Mouse (Mus musculus): ENCODE data around the gene Ahrr. TPM values are rescaled to one million over a fixed set of nuclear protein-coding genes. Genes with fewer than 3 reads are reported as not detected.

The Ahrr gene
- total RNA-seq, 2 experiments from 2014 or later = 0.78 to 1.6 TPM

- DNase-seq (ENCODE audit: low spot score in 2 of 2) = no peak
- intact Hi-C loops (cut with DNase I) = no loop called here
Observed at GRCm38 (mm10) chr13:74246494-74246893, 45.6 kb downstream of the Ahrr start.

- intact Hi-C loops (cut with DNase I) = no loop called here
- no peak for DNase-seq (ENCODE audit: low spot score in 2 of 2)
Observed at GRCm38 (mm10) chr13:74245899-74246231, 46.3 kb downstream of the Ahrr start.

DNA sequence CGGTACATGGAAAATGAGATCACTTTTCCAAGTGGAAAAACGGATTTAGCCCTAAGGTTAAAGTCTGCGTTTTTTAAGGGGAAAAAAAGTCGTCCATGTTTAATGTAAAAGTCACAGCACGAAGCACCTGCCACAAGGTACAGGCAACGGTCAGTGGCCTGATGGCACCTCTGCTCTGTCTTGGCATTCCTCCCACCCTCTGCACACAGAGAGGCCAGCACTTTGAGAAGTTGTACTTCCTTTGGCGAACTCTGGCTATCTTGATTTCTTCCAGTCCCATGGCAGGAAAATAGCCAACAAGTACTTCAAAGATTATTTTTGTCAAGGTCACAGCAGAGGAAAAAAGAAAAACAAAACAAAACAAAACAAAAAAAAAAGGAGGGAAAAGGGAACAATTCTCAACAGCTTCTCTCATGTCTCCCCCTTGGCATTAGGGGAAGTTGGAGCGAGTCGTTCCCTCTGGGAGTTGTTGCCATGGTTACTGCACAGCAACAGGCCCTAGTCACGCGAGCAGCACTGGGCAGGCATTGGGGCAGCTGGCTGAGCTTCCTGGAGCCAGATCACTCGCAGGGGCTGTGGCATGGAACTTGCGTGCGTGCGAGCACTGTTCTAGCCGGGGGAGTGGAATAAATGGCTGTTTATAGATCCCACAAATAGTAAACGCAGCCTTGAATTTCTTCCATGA lies 46.8 kb downstream of the Ahrr start:
- DNase-seq (ENCODE audit: low spot score in 2 of 2) = peak; percentile 68 to 80
- intact Hi-C loops (cut with DNase I) = no loop called here

DNA sequence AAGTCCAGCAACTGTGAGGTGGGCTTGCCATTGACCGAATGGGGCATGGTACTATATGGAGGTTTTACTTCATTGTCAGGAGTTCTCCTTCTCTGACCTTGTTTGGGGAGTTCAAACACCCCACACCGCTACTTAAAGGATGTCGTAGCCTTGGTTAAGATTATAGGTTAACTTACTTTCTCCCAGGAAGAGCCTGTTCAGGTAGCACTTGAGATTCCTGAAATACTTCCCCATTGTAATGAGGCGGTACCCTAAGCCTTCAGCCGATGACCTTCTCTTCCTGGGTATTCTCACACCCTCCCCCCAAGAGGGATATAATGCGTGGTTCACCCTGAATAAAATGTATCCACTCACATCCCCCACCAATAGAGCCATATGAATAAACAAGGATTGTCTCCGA lies 54.6 kb downstream of the Ahrr start:
- no peak for DNase-seq (ENCODE audit: low spot score in 2 of 2)
- intact Hi-C loops (cut with DNase I) = no loop called here

GRCm38 (mm10) chr13:74220659-74221058 lies 71.5 kb downstream of the Ahrr start:
- intact Hi-C loops (cut with DNase I) = no loop called here
- DNase-seq (ENCODE audit: low spot score in 2 of 2) = no peak

- no peak for DNase-seq (ENCODE audit: low spot score in 2 of 2)
- intact Hi-C loops (cut with DNase I) = no loop called here
Observed at GRCm38 (mm10) chr13:74218441-74218840, 73.7 kb downstream of the Ahrr start.

GRCm38 (mm10) chr13:74208986-74209345 lies 83.2 kb downstream of the Ahrr start:
- DNase-seq (ENCODE audit: low spot score in 2 of 2) = peak in 1 of 2 experiments; percentile 52

GRCm38 (mm10) chr13:74208317-74208985 lies 83.7 kb downstream of the Ahrr start, which contains the start of gene Exoc3:
Exoc3 (minus strand) TSS chr13:74208732.
- intact Hi-C loops (cut with DNase I) = loop anchor here (5.0 kb wide), 1 partner anchor 94 kb away; no protein-coding TSS in a partner anchor
- peak; percentile 89 to 93 for DNase-seq (ENCODE audit: low spot score in 2 of 2)

More at GRCm38 (mm10) chr13:74208986-74209345, 83.2 kb downstream of the Ahrr start:
- intact Hi-C loops (cut with DNase I) = loop anchor here (5.0 kb wide), 1 partner anchor 93 kb away; no protein-coding TSS in a partner anchor

- DNase-seq (ENCODE audit: low spot score in 2 of 2) = no peak
- intact Hi-C loops (cut with DNase I) = no loop called here
Observed at GRCm38 (mm10) chr13:74196451-74196850, 95.7 kb downstream of the Ahrr start.

- no peak for DNase-seq (ENCODE audit: low spot score in 2 of 2)
- intact Hi-C loops (cut with DNase I) = loop anchor here (1.0 kb wide), 1 partner anchor 109 kb away; no protein-coding TSS in a partner anchor
Observed at GRCm38 (mm10) chr13:74192613-74193012, 99.5 kb downstream of the Ahrr start.

GRCm38 (mm10) chr13:74183011-74183695 lies 109.0 kb downstream of the Ahrr start:
- DNase-seq (ENCODE audit: low spot score in 2 of 2) = peak in 1 of 2 experiments; percentile 57
- intact Hi-C loops (cut with DNase I) = no loop called here

GRCm38 (mm10) chr13:74172036-74172435 lies 120.1 kb downstream of the Ahrr start:
- intact Hi-C loops (cut with DNase I) = no loop called here
- DNase-seq (ENCODE audit: low spot score in 2 of 2) = no peak

DNA sequence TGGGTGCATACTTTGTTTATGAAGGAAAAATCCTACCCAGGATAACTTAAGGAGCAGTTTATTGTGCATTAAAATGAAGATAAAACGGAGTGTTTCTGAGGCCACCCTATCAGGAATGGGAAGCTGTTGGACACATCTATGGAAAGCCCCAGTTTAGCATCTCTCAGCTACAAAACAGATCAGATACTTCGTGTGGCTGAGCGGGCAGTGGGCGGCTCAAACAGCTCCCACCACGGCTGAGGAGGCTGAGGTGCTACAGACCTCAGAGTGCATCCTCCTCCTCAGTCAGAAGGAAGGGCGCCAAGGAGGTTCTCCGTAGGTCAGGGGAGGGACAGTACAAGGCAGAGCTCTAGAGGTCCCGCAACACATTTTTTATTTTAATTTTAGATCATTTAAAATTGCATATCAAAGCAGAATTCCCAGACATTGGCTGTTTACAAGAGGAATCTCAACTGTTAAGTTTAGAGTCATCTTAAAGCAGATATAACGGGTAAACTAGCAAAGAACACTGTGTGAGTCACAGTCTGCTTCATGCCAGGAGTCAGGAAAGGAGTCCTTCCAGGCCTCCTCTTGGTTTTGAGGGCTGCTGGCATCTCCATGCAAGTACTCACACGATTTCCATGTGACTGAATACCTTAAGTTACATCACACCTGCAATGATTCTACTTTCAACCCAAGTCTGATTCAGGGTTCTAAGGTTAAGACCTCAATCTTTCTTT lies 122.5 kb downstream of the Ahrr start:
- intact Hi-C loops (cut with DNase I) = loop anchor here (5.0 kb wide), 2 partner anchors 72 to 197 kb away; no protein-coding TSS in a partner anchor
- peak; percentile 11 to 82 for DNase-seq (ENCODE audit: low spot score in 2 of 2)

GRCm38 (mm10) chr13:74167492-74167891 lies 124.6 kb downstream of the Ahrr start:
- intact Hi-C loops (cut with DNase I) = loop anchor here (5.0 kb wide), 2 partner anchors 70 to 195 kb away; no protein-coding TSS in a partner anchor

GRCm38 (mm10) chr13:74167057-74167413 lies 125.1 kb downstream of the Ahrr start:
- DNase-seq (ENCODE audit: low spot score in 2 of 2) = peak in 1 of 2 experiments; percentile 8

More at GRCm38 (mm10) chr13:74167492-74167891, 124.6 kb downstream of the Ahrr start:
- no peak for DNase-seq (ENCODE audit: low spot score in 2 of 2)

GRCm38 (mm10) chr13:74166348-74167056 lies 125.6 kb downstream of the Ahrr start:
- intact Hi-C loops (cut with DNase I) = loop anchor here (5.0 kb wide), 2 partner anchors 69 to 194 kb away; no protein-coding TSS in a partner anchor
- DNase-seq (ENCODE audit: low spot score in 2 of 2) = peak; percentile 21 to 43

More at GRCm38 (mm10) chr13:74167057-74167413, 125.1 kb downstream of the Ahrr start:
- intact Hi-C loops (cut with DNase I) = loop anchor here (5.0 kb wide), 2 partner anchors 70 to 195 kb away; no protein-coding TSS in a partner anchor

Data from left cerebral cortex, postnatal 25 days (tissue).